Mouse (Mus musculus): Measurements from ENCODE around the gene Kcna1. TPM values are rescaled to one million over a fixed set of nuclear protein-coding genes. Genes with fewer than 3 reads are reported as not detected.

The Kcna1 gene
- polyA plus RNA-seq, 1 experiment from 2014 or later, result 0.53 TPM

Other genes with a start within 250 kb of the Kcna1 start
- 1.3 and 1.8 TPM in 2 replicates for gene Kcna5, start 111.0 kb downstream of the Kcna1 start, polyA plus RNA-seq (2014; fragmentation: Nextera tagmentation; extraction: Ambion mirVana)
- 3.6 and 4.8 TPM in 2 replicates for gene Kcna6, start 94.3 kb upstream of the Kcna1 start, polyA plus RNA-seq (2014; fragmentation: Nextera tagmentation; extraction: Ambion mirVana)
- gene Ndufa9, start 202.8 kb upstream of the Kcna1 start, polyA plus RNA-seq (2014; fragmentation: Nextera tagmentation; extraction: Ambion mirVana), result 161 and 183 TPM in 2 replicates
- 0.12 TPM in 1 of 2 replicates, not detected in the other for gene Akap3, start 206.7 kb upstream of the Kcna1 start, polyA plus RNA-seq (2014; fragmentation: Nextera tagmentation; extraction: Ambion mirVana)

Measured in forebrain, embryonic 11.5 days (tissue).